Mouse (Mus musculus) CD4-positive helper T cell, adult 2 months (primary cell): ENCODE results near the gene Prdm16.

Source experiments
- DNase-seq: peaks from one replicate; pipeline ENCODE4 v3.0.0-alpha.2; 2012; ENCODE audit warnings: low read depth, missing footprints, low spot score

Prdm16 gene

DNA sequence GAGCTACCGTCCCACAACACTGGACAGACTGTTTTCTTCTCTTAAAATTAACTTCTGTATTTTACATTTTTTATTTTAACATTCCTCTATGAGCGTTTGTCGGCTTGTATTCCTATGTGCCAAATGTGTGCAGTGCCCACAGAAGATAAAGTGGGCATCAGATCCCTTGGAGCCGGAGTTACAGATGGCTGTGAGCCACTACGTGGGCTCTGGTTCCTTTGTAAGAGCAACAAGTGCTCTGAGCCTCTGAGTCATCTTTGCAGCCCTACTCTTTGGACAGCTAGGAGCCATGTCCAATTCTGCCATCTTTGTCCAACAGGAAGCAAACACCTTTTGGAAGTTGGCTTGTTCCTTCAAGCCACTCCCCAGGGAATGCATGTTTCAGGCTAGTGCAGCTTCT is 78.6 kb downstream of the Prdm16 start:
- no peak for DNase-seq

DNA sequence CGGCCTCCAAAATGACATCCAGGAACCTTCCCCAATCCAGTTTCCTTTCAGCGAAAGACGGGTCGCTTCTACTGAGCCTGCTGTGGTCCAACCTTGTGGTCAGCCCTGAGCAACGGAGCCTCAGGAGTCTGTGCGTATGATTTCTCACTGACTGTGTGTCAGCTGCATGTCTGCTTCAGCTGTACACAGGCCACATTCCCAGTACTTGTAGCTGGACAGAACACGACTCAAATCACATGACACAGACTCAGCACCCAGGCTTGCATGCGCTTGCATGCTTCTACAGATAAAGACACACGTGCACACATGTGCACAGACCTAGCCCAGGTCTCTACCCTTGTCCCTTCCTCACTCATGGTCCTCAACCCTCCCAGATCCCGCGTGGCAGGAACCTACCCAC is 79.5 kb downstream of the Prdm16 start:
- DNase-seq = no peak

DNA sequence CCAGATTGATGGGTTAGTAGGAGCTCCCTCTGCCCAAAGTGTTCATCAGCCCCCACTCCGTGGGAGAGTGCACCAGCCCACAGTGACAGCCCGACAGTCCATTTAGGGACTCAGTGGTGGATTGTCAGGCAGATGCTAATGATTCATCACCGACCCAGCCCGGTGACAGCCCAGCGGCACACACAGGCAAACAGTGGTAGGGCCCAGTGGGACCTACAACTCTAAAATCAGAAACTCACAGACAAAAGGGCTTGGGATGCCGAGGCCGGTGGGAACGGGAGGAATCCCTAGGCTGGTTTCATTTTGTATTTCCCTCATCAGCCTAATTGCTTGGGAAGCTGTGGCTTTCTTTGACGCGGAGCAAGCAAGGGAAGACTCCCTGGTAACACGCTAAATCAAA is 80.3 kb downstream of the Prdm16 start:
- no peak for DNase-seq

DNA sequence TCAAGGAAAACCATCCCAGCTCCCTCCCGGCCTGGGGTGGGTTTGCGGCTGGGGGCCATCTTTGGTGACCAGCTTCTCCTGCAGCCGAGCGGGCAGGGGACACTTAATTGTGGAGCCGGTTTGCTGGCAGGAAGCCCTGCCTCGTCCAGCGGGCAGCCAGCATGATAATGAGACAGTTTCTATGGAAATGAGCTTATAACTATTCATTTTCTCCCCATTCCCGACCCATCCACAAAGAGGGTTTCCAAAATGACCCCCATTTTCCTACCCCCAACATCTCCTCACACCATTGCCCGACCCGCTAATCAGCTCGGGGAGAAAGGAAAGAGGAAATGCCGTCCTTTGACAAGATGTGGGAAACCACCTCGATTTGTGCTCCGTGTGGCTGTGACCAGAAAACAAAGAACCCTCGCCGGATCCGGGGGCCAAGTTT is 86.7 kb downstream of the Prdm16 start:
- DNase-seq = peak; percentile 11

DNA sequence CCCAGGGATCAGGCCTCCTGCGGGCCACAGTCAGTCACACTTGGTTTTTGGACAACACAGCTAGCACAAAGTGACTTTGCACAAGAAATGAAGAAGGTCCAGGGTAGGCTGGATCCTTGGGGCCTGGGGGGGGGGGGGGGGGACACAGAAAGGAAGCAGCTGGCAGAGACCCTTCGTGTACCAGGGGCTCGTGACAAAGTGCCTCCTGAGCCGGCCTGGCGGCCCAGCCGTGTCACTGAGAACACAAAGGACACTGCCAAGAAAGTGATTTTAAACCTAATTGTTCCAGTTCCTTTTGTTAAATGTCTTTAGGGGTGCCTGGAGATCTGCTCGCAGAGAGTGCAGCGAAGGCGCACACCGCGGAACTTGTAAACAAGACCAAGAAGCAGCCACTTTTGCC is 87.2 kb downstream of the Prdm16 start:
- DNase-seq = no peak

DNA sequence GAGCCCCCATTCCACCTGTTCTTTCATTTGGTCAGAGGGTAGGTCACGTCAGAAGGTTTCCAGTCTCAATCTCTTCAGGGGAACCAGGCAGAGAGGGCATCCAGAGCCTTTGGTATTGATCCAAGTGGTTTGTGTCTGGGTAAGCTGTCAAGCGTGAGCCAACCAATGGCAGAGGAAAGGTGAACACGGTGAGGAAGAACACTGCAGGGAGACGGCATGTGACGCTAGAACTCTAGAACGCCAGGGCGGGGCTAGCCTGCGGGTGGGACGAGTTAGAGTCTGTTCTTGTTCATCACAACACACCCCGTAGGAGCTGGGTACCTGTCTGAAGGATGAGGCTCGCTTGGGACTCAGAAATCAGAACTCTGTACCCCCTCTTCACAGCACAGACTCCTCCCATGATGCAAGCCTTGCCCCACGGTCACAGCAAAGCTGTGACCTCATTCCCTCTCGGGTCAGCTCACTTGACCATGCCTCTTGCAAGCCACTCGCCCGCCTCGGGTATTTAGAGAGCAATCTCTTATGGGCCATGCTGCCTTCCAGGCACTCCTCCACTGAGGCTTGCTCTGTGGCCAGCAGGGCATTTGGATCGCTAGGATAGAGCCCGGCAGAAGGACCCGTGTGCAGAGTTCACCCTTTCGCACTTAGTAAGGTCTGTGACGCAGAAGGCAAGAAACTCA is 89.4 kb downstream of the Prdm16 start:
- no peak for DNase-seq

DNA sequence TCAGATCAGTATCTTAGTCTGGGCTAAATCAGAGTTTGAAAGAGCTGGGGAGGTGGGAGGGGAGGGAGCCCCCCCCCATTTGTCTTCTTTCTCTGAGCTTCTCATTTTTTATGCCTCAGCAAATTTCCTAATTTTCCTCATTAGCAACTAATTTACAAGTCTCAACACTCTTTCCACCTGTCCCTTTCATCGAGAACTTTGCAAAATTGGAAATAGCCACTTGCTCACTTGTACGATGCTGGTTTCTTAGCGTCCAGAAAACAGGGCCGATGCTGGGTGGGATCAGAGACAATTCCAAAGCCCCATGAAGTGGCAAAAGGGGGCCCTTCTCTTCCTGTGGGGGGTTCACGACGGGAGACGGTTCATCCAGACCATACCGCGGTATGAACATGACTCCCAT is 91.4 kb downstream of the Prdm16 start:
- DNase-seq = no peak

DNA sequence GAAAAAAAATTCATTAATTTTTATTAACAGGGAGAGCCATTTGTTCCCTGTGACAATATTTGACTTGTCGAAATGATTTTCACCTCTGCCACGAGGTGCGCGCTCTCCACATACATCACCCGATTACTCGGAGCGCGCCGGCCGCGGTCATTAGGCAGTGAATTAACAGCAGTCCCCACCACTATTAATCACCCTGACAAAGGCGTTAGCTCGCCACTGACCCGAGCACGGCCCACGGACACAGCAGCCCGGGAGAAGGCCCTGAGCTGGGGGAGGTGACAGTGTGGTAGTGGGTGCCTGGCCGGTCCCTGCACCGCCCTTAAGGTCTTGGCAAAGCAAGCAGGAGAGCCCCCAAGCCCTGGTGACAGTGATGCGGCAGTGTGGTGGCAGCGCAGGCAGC is 92.8 kb downstream of the Prdm16 start:
- DNase-seq = no peak

DNA sequence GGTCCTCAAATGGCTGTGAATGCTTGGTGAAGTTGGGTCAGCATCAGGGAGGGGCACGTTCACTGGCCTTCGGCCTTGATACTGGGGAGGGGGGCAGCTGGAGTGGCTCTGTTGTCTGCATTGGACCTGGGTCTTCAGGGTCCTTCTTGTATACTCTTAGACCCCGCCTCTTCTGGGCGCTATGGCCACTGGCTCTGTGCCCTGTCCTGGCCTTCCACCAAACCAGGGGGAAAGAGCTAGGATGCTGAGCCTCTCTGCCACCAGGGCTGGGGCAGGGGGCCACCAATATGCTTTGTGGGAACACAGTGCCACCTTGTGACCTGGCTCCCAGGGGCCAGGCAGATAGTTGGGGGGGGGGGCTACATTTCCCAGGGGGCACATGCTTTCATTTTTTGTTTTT is 93.5 kb downstream of the Prdm16 start:
- DNase-seq = no peak

DNA sequence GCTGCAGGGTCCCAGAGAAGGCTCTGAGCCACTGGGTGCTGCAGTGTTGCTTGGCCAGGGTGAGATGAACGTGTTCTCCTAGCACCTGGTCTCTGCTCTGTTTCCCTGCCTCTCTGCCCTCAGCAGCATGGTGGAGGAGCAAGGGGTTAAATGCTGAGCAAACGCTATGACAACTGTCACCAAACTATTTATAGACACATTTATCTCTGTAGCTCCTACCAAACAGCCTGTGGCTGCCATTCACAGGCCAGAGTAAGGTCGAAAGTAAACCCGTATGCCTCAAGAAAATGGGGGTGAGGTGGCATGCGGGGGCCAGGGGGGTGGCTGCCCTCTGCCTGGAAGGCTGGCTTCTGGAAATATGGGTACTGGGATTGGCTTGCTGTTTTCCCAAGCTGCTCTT is 94.1 kb downstream of the Prdm16 start:
- DNase-seq = no peak

DNA sequence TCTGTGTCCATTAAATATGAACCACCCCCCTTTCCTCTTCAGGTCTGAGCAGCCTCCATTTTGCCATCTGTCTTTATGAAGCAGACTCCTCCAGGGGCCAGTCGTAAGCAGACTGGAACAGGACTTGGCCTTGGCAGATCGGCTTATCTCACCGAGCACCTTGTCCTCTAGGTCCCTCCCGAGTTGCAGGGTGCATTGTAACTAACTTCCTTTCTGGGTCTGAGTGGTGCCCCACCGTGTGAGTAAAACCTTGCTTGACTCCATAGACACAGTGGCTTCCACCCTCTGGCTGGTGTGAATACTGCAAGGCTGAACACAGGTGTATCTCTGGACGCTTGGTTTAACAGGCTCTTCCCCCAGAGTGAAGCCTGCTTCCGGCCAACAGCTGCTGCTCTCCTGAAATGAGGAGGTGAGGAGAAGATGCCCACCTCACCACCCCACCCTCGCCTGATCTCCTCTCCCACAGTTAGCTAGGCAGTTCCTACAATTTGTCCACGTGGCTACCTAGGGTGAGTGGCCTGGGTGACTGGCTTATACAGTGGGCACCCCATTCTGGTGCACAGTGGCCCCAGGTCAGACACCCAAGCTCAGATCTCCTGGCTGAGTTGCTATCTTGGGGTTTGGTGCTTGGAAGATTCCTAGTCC is 94.9 kb downstream of the Prdm16 start:
- no peak for DNase-seq

DNA sequence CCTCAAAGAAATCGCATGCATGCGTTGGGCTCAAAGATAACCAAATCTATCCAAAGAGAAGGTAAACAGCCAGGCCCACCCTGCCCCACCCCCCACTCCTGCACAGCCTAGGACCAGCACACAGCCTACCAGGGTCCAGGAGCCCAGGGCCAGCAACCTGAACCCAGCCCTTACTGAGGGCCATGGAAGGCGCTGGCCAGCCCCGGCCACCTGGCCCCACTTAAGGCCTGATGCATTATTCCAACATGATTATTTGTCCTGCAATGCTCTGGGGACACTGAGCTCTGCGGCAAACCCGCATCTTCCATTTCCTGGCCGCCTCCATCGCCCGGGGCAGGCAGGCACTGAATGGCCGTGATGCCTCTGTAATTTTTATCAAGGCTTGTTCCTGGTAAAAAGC is 96.0 kb downstream of the Prdm16 start:
- DNase-seq = no peak

DNA sequence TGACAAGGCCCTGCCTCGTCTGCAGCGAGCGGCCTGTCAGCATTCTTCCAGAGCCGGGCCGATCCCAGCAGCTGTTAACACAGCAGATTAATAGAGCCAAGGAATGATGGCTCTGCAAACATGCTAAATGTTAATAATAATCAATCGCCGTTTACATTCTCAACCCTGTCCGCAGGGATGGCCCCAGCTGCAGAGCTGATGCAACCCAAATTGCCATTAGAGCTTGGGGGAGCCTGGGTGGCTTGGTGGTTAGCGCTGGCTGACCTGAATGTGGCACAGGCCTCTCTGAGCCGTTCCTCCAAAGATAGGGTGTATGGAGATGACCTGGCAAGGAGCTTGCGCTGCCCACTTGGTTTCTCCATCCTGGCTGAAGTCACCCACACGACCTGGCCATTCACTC is 97.0 kb downstream of the Prdm16 start:
- DNase-seq = no peak

DNA sequence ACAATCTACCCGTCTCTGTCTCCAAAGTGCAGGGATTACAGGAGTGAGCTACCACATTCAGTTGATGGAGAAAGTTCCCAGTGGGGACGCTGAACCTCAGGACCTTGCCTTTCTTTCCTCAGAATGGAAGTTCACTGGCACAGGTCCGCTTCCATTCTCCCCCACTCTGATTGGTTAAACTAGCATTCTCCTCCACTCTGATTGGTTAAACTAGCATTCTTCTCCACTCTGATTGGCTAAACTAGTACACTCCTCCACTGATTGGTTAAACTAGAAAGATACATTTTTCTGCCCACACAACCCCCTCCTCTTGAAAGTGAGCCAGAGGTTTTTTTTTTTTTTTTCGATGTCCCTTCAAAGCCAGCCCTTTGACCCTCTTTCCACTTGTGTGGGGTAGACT is 97.9 kb downstream of the Prdm16 start:
- DNase-seq = no peak

DNA sequence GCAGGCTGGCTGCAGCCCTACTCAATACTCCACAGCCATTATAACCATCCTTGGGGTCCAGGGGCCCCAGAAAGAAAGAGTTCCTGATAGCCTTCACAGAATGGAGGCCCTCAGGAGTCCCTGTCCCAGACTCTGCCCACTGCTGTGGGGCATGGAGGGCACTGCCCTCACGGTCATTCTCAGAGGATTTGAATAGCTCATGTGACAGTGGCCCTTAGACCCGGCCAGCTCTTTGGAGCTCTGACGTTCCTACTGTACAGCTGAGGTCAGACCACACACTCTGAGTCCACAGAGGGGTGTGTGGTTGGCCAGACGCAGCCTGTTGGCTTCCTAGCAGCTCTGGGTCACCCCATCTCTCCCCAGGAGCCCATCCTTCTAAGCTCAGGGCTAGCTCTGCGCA is 100.6 kb downstream of the Prdm16 start:
- no peak for DNase-seq

DNA sequence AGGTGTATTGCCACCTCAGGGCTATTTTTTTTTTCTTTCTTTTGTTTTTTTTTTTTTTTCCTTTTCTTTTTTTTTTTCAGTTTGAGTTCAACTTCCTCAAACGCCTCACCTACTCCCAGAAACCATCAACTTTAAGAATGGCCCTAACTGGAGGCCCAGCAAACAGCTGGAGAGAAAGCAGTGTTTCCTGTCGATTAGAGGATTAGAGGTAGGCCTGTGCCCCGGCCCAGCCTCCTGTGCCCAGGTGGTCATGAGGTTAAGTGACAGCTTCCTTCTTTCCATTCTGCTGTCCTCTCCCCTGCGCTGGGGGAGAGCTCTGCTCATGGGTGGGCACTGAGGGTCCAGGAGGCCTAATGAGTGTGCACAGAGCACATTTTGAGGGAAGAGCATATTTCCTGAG is 105.3 kb downstream of the Prdm16 start:
- DNase-seq = no peak

DNA sequence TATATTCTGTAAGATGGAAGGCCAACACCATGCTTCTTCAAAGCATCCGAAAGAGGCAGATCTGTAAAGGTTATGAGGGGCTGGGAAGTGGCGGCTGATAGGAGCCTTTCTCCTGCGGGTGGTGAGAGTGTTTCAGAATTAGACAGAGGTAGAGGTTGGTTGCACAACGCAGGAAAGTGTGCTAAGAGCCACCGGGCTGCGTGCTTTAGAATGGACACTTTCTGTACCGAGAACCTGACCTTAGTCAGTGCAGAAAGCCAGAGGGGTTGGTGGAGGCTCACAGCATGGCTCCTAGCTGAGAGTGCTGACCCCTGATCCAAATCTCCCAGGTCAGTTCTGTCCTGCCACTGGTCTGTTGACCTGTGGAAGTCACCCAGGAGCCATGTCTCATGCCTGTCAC is 106.3 kb downstream of the Prdm16 start:
- no peak for DNase-seq

DNA sequence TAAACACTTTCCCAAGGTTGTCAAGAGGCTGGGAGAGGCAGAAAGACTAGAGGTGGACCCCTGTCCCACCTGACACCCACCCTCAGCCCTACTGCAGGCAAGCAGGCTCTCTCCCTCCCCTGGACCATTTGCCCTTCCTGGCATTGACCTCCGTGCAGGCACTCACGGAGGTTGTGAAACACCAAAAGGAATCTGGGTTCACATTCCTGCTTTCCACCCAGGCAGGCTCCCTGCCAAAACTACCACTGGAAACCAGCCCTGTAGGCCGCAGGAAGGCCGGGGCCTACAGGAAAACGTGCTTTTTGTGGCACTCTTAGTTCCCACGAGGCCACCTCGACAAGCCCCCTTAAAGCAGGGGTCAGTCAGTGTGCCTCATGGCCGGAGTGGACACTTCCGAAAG is 109.2 kb downstream of the Prdm16 start:
- no peak for DNase-seq

DNA sequence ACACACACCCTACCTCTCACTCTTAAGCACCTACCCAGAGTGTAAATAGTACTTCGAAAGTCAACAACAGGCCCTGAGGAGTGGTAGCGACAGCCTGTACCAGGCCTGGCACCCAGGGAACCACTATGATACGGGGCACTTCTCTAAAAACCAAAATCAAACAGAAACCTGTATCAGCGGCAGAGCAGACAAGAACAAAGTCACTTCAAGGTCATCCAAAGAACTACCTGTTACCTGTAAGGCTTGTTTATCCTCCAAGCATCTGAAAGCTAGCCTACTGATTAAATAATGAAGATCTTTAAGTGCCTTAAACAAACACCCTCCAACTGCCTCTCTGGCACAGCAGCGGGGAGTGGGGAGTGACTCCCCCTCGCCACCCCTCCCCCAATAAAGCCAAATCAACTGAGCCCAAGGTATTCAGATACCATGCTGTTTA is 110.3 kb downstream of the Prdm16 start:
- DNase-seq = no peak

DNA sequence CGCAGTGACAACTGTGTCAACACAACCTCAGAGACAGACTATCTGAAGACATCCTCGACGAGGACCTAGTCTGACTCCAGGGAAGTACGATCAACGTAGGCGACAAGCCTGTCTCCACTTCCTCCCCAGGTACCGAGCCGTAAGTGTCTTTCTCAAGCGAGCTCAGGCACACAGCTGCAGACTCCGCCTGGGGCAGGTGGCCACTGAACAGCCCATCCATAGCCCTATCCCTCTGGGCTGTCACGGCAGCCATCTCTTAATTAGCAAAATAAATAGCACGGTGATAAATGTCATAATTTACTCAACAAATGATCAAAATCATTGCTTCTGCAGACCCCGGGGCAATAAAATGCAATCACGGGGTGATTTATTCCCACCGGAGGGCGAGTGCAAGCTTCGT is 112.8 kb downstream of the Prdm16 start:
- DNase-seq = no peak

DNA sequence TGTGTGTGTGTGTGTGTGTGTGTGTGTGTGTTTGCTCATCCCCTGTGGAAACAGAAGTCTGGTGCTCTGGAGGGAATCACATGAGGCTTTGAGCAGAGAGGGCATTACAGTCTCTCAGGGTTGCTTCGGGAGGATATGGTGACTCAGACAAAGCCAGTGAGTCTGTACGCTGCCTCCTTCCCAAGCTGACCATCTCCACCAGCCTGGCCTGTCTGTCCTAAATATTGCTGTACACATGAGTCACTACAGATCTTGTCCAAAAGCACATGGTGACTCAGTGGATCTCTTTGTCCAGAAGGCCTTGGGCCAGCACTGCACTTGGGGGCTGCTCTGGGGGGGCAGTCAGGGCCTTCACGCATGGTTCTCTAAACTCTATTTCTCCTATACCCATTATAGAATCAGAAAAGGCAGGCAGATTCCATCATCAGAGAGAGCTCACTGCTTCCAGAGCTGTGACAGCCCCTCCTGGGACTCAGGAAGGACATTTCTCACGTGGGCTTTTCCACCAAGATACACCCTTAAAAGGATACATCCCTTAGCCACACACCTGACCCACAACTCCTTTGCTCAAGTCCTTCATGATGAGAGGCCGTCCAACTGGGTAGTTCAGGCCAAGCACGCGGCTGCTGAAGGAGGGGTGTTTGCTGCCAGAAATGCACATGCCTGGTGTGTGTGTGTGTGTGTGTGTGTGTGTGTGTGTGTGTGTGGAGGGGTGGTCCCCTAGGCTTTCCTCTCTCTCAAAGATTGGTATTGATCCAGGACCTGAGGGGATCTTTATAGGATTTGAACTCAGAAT is 114.6 kb downstream of the Prdm16 start:
- no peak for DNase-seq

DNA sequence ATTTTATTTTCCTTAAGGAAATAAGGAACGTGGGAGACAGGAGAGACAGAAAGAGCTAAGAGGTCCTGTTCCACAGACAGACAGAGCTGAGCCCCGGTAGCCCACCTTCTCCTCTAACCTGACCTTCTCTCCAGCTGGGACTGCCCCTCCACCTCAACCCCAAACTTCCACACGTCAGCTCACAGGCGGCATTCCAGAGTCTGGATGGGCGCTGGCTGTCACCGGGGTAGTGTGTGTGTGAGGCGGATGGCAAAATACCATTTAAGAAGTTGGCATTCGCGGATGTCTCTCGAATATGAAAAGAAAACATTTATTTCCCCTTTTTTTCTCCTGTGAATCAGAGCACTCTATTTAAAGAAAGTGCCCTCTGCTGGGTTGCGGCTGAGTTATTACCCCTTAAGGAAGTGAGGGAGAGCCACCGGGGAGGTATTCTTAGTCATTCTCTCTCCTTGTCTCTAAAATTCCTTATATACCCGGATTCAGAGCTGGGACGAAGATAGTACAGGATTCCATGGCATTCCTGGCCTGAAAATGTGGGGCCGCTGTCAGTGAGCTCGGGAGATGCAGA is 117.1 kb downstream of the Prdm16 start:
- DNase-seq = no peak

DNA sequence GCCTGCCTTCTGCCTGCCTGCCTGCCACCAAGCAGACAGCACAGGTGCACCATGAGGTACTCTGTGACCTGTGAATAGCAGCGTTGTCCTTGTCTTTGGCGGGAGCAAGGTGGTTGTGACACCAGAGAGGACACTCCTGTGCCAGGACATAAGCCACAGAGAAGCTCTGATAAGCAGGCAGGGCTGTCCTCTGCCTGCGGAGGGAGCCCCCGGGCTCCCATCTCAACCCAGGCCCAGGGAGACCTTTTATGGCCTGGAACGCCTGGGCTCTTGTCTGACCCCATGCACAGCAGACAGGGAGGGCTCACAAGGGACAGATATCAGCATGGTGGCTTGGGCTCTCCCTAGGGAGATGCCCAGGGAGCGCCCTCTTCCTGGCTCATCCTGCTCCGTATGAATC is 118.7 kb downstream of the Prdm16 start:
- no peak for DNase-seq
